Mouse (Mus musculus) heart, embryonic 16.5 days (tissue): ENCODE data around the gene Gkn2. TPM values are rescaled to one million over a fixed set of nuclear protein-coding genes. Genes with fewer than 3 reads are reported as not detected.

ENCODE experiments used
- ATAC-seq: fragments of 200-750 bp; cut with Nextera tagmentation; replicated peaks from 2 replicates; pipeline ENCODE4 v1.8.0; 2017; ENCODE audit warnings: moderate number of reproducible peaks; ENCODE audit not compliant: insufficient read depth, low FRiP score; ENCODE audit errors: extremely low read depth
- H3K27ac ChIP-seq: fragments of 300-500 bp; sonication (generic); 2 replicates; pipeline ENCODE4 v1.5.1; 2014; ENCODE audit warnings: mild to moderate bottlenecking, low read length, control low read depth, moderate library complexity
- H3K27me3 ChIP-seq: fragments of 300-500 bp; sonication (generic); 2 replicates; pipeline ENCODE4 v1.6.1; 2014; ENCODE audit warnings: low read length, mixed read lengths; ENCODE audit not compliant: control insufficient read depth, insufficient read depth
- H3K36me3 ChIP-seq: fragments of 300-500 bp; sonication (generic); 2 replicates; pipeline ENCODE4 v1.6.1; 2014; ENCODE audit not compliant: control insufficient read depth, insufficient read depth
- H3K4me1 ChIP-seq: fragments of 300-500 bp; sonication (generic); 2 replicates; pipeline ENCODE4 v1.6.1; 2014; ENCODE audit warnings: low read length, mixed read lengths; ENCODE audit not compliant: control insufficient read depth, insufficient read depth
- H3K4me2 ChIP-seq: fragments of 300-500 bp; sonication (generic); 2 replicates; pipeline ENCODE4 v1.6.1; 2014; ENCODE audit warnings: low read depth, mild to moderate bottlenecking, control low read depth, low read length
- H3K4me3 ChIP-seq: fragments of 300-500 bp; sonication (generic); 2 replicates; pipeline ENCODE4 v1.5.1; 2014; ENCODE audit warnings: mild to moderate bottlenecking, control low read depth, low read length
- H3K9ac ChIP-seq: fragments of 300-500 bp; sonication (generic); 2 replicates; pipeline ENCODE4 v1.6.1; 2014; ENCODE audit warnings: low read length, control low read depth
- H3K9me3 ChIP-seq: fragments of 300-500 bp; sonication (generic); replicated peaks from 2 replicates; pipeline ENCODE4 v1.6.1; 2016; ENCODE audit warnings: low read length; ENCODE audit not compliant: control insufficient read depth
- WGBS: fragments of 180-500 bp; shearing (Covaris S2); extraction: QIAGEN DNeasy Blood & Tissue Kit; methylation state at CpG from one replicate; pipeline ENCODE4 v1.1.7; 2014; 5-methylcytosine and 5-hydroxymethylcytosine counted together
- polyA plus RNA-seq: library from polyadenylated mRNA; unstranded; fragments of >200 nt; fragmentation: Nextera tagmentation; extraction: Ambion mirVana; gene quantifications from 2 replicates; pipeline ENCODE4 v1.2.1, GENCODE M21; 2015

Gkn2 gene
- polyA plus RNA-seq: not detected in 2 replicates

DNA sequence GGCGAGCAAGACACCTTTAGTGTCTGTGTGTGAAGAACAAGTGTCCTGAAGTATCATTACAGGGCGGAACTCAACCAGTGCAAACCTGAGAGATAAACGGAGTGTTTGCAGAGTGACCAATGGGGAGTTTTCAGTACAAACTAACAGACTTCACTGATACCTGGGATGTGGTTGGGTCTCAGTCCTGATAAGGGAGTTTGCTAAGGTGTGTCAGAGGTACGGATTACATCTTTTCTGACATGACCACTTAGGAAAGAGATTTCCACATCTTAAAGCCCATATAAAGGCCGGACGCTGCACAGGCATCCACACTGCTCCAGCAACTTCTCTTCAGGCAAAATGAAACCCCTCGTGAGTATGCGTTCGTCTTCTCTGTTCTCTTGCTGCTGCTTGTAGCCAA is at the start of gene Gkn2:
Gene Gkn2, plus strand, starts transcription at position 301 of the 400 bp plus-strand sequence.
- ATAC-seq: no peak
- H3K27ac ChIP-seq: no peak within 1 kb of the TSS
- no peak within 1 kb of the TSS for H3K9ac ChIP-seq
- 81% methylated on average over 9 of the region's 9 CpGs for WGBS
- no peak within 1 kb of the TSS for H3K4me2 ChIP-seq
- H3K36me3 ChIP-seq: no peaks in the 10 kb centered on the region
- H3K27me3 ChIP-seq: peaks cover 5% of the 10 kb centered on the region
- H3K4me3 ChIP-seq: no peak within 1 kb of the TSS
- H3K4me1 ChIP-seq: no peaks in the 10 kb centered on the region
- no peaks in the 10 kb centered on the region for H3K9me3 ChIP-seq

DNA sequence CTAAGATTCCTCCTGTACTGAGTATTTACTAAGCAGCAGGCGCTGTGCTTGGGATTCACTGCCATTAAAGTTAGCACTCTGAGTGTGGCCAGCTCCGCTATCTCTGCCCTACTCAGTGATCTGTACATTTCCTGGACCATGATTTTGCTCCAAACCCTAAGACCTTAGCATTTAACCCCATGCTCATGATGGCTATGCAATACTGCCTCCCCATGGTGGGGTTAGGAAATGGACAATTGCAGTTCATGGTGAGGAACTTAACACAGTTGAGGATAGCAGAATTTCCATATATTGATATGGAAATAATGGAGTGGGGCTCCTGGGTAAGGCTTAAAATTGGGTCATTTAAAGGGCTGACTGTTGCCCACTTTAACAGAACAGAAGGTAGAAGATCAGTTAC is 49.8 kb upstream of the Gkn2 start:
- H3K9me3 ChIP-seq: no peaks in the 10 kb centered on the region
- H3K9ac ChIP-seq: no peak overlapping the region
- 77% methylated on average over 2 of the region's 2 CpGs for WGBS
- H3K36me3 ChIP-seq: no peaks in the 10 kb centered on the region
- H3K27ac ChIP-seq: no peak overlapping the region
- ATAC-seq: no peak
- H3K4me2 ChIP-seq: no peak overlapping the region
- no peak overlapping the region for H3K4me3 ChIP-seq
- peaks cover 4% of the 10 kb centered on the region; the same call in 1 of the 2 replicates for H3K4me1 ChIP-seq
- no peaks in the 10 kb centered on the region for H3K27me3 ChIP-seq

DNA sequence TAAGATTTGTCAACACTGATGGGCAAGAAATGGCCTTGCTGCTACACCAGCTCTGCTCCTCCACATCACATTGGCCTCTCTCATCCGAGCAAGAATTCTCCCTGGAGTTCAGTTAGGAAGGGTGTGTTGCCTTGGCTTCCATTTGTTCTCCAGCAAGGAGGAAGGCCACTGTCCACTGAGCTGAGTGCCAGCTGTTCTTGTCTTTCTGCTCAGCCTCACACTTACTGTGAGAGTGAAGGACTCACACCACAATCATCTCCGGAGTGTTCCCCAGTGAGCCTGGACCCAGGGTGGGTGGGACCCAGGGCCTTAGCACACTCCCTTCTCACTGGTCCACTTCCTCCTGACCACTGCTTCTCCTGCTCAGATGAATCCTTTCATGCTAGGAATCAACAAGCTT is 46.2 kb upstream of the Gkn2 start:
- no peaks in the 10 kb centered on the region for H3K36me3 ChIP-seq
- peaks cover 13% of the 10 kb centered on the region for H3K4me1 ChIP-seq
- no peak overlapping the region for H3K4me2 ChIP-seq
- H3K27me3 ChIP-seq: no peaks in the 10 kb centered on the region
- 79% methylated on average over 2 of the region's 2 CpGs for WGBS
- H3K9me3 ChIP-seq: no peaks in the 10 kb centered on the region
- no peak for ATAC-seq
- H3K27ac ChIP-seq: no peak overlapping the region
- H3K4me3 ChIP-seq: no peak overlapping the region
- no peak overlapping the region for H3K9ac ChIP-seq

DNA sequence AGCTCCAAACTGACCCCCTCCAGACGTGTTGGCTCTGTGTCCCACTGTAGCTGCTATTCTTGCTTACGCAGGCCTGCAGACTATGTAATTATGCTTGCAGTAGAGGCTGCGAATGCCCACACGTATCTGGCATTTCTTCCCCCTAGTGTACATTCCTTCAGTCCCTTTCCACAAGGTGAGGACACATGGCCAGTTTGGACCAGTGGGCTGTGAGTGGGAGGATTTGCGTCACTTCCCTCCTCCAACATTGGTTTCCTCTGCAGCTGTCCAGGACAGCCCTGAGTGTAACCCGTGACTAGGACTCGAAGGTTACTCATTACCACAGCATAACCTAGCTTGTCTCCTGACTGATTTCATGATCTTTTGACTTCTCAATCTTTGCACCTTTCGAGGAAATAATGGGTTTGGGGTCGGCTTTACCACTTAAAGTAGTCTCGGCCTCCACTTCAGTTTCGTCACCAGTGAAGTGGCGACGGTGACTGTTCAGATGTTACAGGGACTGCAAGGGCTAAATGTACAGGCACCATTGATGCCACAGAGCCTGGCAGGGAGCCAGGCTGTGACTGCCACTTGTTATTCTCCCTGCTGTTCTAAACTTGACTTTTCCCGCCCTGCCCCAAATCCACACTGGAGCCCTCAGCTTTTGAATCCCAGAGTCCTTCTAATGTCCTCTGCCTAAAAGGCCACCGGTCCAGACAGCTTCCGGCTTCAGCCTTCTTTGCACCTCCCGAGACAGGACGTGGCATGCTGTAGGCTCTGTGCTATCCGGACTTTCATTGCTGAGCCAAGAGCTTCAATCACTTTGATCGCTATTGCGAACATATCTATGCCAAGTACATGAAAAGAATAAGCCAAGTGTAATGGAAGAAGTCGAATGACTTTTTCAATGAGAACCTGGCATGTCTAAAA is 44.6 kb upstream of the Gkn2 start:
- H3K4me3 ChIP-seq: no peak overlapping the region
- 48% methylated on average over 22 of the region's 22 CpGs for WGBS
- 0 out of 2 replicates have a peak, but pooled peaks cover 2% of the 10 kb centered on the region for H3K27me3 ChIP-seq
- 0 out of 2 replicates have a peak, but pooled peaks have one; percentile 28 for ATAC-seq
- no peaks in the 10 kb centered on the region for H3K9me3 ChIP-seq
- H3K36me3 ChIP-seq: no peaks in the 10 kb centered on the region
- peak overlapping the region; percentile 16; the same call in 1 of the 2 replicates for H3K4me2 ChIP-seq
- peak overlapping the region; percentile 50; the same call in 1 of the 2 replicates for H3K27ac ChIP-seq
- peaks cover 13% of the 10 kb centered on the region for H3K4me1 ChIP-seq
- no peak overlapping the region for H3K9ac ChIP-seq

- no peak overlapping the region for H3K9ac ChIP-seq
- no peaks in the 10 kb centered on the region for H3K9me3 ChIP-seq
- 51% methylated on average over 2 of the region's 2 CpGs for WGBS
- no peak overlapping the region for H3K27ac ChIP-seq
- H3K4me1 ChIP-seq: peaks cover 18% of the 10 kb centered on the region
- ATAC-seq: no peak
- no peaks in the 10 kb centered on the region for H3K36me3 ChIP-seq
- peaks cover 9% of the 10 kb centered on the region for H3K27me3 ChIP-seq
- H3K4me3 ChIP-seq: peak overlapping the region; percentile 20
- no peak overlapping the region for H3K4me2 ChIP-seq
Measured at GRCm38 (mm10) chr6:87332380-87332779, 40.8 kb upstream of the Gkn2 start.

- peak overlapping the region; percentile 73 for H3K4me3 ChIP-seq
- H3K4me2 ChIP-seq: peak overlapping the region; percentile 96
- H3K27ac ChIP-seq: peak overlapping the region; percentile 85
- H3K9me3 ChIP-seq: no peaks in the 10 kb centered on the region
- no peaks in the 10 kb centered on the region for H3K36me3 ChIP-seq
- peaks cover 9% of the 10 kb centered on the region for H3K27me3 ChIP-seq
- no peak for ATAC-seq
- 28% methylated on average over 11 of the region's 11 CpGs for WGBS
- peak overlapping the region; percentile 85 for H3K9ac ChIP-seq
- peaks cover 4% of the 10 kb centered on the region; the same call in 1 of the 2 replicates for H3K4me1 ChIP-seq
Measured at GRCm38 (mm10) chr6:87334361-87335090, 38.6 kb upstream of the Gkn2 start.

- Histone ChIP-seq H3K9ac (peak within 1 kb of the TSS; percentile 85), H3K4me1 (peaks cover 4% of the 10 kb centered on the region; the same call in 1 of the 2 replicates), H3K4me2 (peak within 1 kb of the TSS; percentile 96), H3K4me3 (peak within 1 kb of the TSS; percentile 73), H3K27me3 (peaks cover 9% of the 10 kb centered on the region), H3K27ac (peak within 1 kb of the TSS; percentile 85), H3K36me3 (no peaks in the 10 kb centered on the region), H3K9me3 (no peaks in the 10 kb centered on the region)
- ATAC-seq: peak; percentile 62
- under 1% methylated on average over 54 of the region's 54 CpGs for WGBS
Measured at GRCm38 (mm10) chr6:87335091-87335934, 37.8 kb upstream of the Gkn2 start, which contains the start of gene Antxr1. TSS of gene Antxr1 (minus strand) at chr6:87335821.

DNA sequence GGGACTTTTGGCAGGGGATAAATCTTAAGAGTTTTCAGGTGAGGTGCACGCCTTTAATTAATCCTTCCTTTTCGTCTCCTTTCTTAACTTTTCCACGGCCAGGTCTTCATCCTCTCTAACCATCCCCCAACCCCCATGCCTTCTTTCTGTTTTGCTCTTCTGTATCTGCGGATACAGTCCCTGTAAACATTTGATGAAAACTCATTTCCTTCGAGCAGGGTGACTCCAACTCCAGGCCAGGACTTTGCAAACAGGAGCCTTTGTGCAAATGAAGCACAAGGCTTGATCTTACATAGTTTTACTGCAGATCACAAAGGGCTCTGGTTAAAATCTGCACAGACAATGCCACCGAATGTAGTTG is 37.2 kb upstream of the Gkn2 start:
- H3K4me1 ChIP-seq: peaks cover 4% of the 10 kb centered on the region; the same call in 1 of the 2 replicates
- peaks cover 9% of the 10 kb centered on the region for H3K27me3 ChIP-seq
- no peaks in the 10 kb centered on the region for H3K9me3 ChIP-seq
- peak overlapping the region; percentile 73 for H3K4me3 ChIP-seq
- no peaks in the 10 kb centered on the region for H3K36me3 ChIP-seq
- H3K4me2 ChIP-seq: peak overlapping the region; percentile 96
- no peak for ATAC-seq
- no peak overlapping the region for H3K9ac ChIP-seq
- H3K27ac ChIP-seq: no peak overlapping the region
- 28% methylated on average over 6 of the region's 6 CpGs for WGBS
